Mouse (Mus musculus) midbrain, embryonic 10.5 days (tissue): Measurements from ENCODE around the gene Coq5. TPM values are rescaled to one million over a fixed set of nuclear protein-coding genes. Genes with fewer than 3 reads are reported as not detected.
A peak's percentile ranks its signal among the peaks of the same experiment; 100 is the strongest.

Source experiments
- DNase-seq: peaks from one replicate; pipeline ENCODE4 v3.0.0-alpha.2; 2017; ENCODE audit warnings: low spot score
- H3K27ac ChIP-seq: fragments of 300-500 bp; sonication (generic); replicated peaks from 2 replicates; pipeline ENCODE4 v1.5.1; 2016; ENCODE audit warnings: mild to moderate bottlenecking
- H3K27me3 ChIP-seq: fragments of 300-500 bp; sonication (generic); 2 replicates; pipeline ENCODE4 v1.6.1; 2016; ENCODE audit warnings: low read depth, mild to moderate bottlenecking; ENCODE audit not compliant: poor library complexity, severe bottlenecking
- H3K36me3 ChIP-seq: fragments of 300-500 bp; sonication (generic); 2 replicates; pipeline ENCODE4 v1.6.1; 2016; ENCODE audit warnings: mild to moderate bottlenecking, moderate library complexity
- H3K4me1 ChIP-seq: fragments of 300-500 bp; sonication (generic); 2 replicates; pipeline ENCODE4 v1.6.1; 2016
- H3K4me3 ChIP-seq: fragments of 300-500 bp; sonication (generic); 2 replicates; pipeline ENCODE4 v1.5.1; 2016; ENCODE audit warnings: mild to moderate bottlenecking, moderate library complexity
- H3K9me3 ChIP-seq: fragments of 300-500 bp; sonication (generic); replicated peaks from 2 replicates; pipeline ENCODE4 v1.6.1; 2016; ENCODE audit warnings: mild to moderate bottlenecking
- WGBS: fragments of 180-500 bp; shearing (Covaris S2); methylation state at CpG from one replicate; pipeline ENCODE4 v1.1.7; 2016; 5-methylcytosine and 5-hydroxymethylcytosine counted together
- polyA plus RNA-seq: library from polyadenylated mRNA; unstranded; fragments of >200 nt; fragmentation: Nextera tagmentation; extraction: Ambion mirVana; gene quantifications from 2 replicates; pipeline ENCODE4 v1.2.1, GENCODE M21; 2016

Gene Coq5
- polyA plus RNA-seq, 1 experiment from 2014 or later: 57.3 TPM

DNA sequence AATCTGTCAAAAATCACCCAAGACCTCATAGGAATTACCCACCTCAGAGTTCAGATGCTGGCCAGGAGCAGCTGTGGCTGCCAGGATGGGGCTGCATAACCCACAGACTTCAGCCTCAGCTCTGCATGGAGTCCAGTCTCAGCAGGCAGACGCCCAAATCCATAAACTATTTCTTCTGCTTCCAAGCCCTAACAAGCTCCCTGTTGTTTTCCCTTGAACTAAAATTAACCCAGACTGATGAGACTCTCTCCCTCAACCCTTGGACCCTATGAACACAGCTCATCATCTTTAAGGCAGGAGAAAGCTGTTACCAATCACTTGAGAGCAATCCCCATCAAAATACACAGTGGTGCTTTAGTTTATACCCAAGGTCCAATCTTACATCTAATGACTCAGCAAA is 24.0 kb upstream of the Coq5 start:
- Histone ChIP-seq H3K4me1 (no peaks in the 10 kb centered on the region), H3K4me3 (no peak overlapping the region), H3K36me3 (peaks cover 75% of the 10 kb centered on the region), H3K27ac (no peak overlapping the region), H3K9me3 (no peaks in the 10 kb centered on the region), H3K27me3 (no peaks in the 10 kb centered on the region)
- 82% methylated on average over 1 of the region's 1 CpGs for WGBS
- DNase-seq: no peak

DNA sequence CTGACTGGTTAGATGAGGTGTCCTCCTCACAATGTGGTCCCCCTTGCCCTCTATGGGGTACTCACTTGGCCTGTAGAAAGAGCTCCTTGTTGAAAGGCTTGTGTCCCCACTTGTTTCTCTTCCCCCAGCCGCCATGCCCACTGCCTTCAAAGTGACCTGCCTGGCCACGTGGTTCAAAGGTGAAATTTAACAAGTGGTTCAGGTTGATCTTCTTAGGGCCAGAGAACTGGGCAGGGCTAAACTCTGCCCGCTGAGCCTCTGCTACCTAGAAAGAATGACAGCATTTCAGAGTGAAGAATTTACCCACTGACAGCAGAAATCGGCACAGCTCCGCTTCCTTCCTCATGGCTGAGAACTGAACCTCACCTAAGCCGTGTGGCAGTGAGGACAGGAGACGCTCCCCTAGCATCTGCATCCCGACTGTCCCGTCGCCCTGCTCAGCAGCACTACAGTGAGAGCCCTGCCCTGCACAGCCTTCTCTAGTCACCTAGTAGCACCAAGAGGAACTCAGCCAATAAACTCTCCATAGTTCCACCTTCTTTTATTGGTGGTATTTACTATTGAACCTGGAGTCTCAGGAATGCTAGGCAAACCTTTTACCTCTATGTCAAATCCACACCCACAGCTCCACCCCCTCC is 22.4 kb upstream of the Coq5 start:
- DNase-seq: no peak
- H3K36me3 ChIP-seq: peaks cover 63% of the 10 kb centered on the region
- no peaks in the 10 kb centered on the region for H3K4me1 ChIP-seq
- WGBS: 92% methylated on average over 10 of the region's 10 CpGs
- no peak overlapping the region for H3K4me3 ChIP-seq
- H3K9me3 ChIP-seq: no peaks in the 10 kb centered on the region
- H3K27me3 ChIP-seq: no peaks in the 10 kb centered on the region
- no peak overlapping the region for H3K27ac ChIP-seq

DNA sequence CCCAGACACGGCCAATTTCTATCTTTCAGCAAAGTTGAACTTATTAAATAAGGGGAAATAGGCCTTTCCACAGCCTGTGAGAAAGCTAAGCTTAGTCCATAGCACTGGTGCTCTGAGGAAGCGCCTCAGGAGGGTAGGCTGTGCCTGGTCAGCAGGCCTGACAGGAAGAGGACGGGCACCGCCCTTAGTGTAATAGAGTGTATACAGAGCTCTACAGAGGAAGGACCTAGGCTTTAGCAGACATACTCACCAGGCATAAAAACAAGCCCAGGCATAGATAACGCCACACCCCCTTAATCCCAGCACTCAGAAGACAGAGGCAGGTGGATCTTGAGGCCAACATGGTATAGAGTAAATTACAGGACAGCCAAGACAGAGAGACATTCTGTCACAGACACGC is 19.1 kb upstream of the Coq5 start:
- WGBS: 90% methylated on average over 6 of the region's 6 CpGs
- DNase-seq: no peak
- Histone ChIP-seq H3K4me3 (no peak overlapping the region), H3K27me3 (no peaks in the 10 kb centered on the region), H3K4me1 (0 out of 2 replicates have a peak, but pooled peaks cover 8% of the 10 kb centered on the region), H3K27ac (no peak overlapping the region), H3K36me3 (peaks cover 79% of the 10 kb centered on the region), H3K9me3 (no peaks in the 10 kb centered on the region)

DNA sequence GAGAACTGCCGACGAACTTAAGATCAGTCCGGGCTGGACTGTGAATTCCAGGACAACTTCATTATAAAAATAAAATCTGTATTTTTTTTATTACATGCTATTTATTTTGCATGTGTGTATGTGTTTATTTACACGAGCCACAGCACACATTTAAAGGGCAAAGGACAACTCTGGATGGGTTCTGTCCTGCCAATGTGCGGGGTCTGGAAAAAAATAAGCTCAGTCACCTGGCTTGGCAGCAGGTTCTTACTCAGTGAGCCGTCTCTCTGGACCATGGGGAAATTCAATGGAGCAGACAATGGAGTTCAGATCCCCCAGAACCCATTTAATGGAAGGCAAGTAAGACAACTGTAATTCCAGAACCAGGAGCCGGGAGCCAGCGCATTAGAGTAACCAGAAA is 18.3 kb upstream of the Coq5 start:
- no peak overlapping the region for H3K4me3 ChIP-seq
- WGBS: 89% methylated on average over 8 of the region's 8 CpGs
- peaks cover 78% of the 10 kb centered on the region for H3K36me3 ChIP-seq

DNA sequence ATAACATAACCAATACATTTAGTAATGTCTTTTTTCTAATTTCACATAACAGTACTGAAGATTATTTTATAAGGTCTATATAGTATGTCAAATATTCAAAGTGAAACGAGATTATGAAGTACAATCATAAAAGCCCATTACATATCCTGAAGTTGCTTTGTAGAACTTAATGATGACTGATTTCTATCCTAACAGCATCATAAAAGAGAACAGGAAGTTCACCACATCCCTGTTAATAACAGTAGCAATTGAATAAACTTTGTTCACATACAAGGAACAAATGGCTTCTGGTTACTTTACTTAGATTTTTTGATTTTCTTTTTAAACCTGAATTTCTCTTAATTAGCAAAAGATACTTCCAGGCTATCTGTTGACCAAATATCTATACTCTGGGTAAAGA is 17.6 kb upstream of the Coq5 start:
- Histone ChIP-seq H3K36me3 (peaks cover 78% of the 10 kb centered on the region), H3K27me3 (no peaks in the 10 kb centered on the region), H3K4me3 (no peak overlapping the region), H3K9me3 (no peaks in the 10 kb centered on the region), H3K27ac (no peak overlapping the region), H3K4me1 (0 out of 2 replicates have a peak, but pooled peaks cover 14% of the 10 kb centered on the region)
- WGBS: 95% methylated on average over 1 of the region's 1 CpGs
- no peak for DNase-seq

More for the DNA sequence above, 18.3 kb upstream of the Coq5 start:
- no peaks in the 10 kb centered on the region for H3K9me3 ChIP-seq
- no peak overlapping the region for H3K27ac ChIP-seq
- H3K4me1 ChIP-seq: 0 out of 2 replicates have a peak, but pooled peaks cover 9% of the 10 kb centered on the region
- no peak for DNase-seq
- H3K27me3 ChIP-seq: no peaks in the 10 kb centered on the region

DNA sequence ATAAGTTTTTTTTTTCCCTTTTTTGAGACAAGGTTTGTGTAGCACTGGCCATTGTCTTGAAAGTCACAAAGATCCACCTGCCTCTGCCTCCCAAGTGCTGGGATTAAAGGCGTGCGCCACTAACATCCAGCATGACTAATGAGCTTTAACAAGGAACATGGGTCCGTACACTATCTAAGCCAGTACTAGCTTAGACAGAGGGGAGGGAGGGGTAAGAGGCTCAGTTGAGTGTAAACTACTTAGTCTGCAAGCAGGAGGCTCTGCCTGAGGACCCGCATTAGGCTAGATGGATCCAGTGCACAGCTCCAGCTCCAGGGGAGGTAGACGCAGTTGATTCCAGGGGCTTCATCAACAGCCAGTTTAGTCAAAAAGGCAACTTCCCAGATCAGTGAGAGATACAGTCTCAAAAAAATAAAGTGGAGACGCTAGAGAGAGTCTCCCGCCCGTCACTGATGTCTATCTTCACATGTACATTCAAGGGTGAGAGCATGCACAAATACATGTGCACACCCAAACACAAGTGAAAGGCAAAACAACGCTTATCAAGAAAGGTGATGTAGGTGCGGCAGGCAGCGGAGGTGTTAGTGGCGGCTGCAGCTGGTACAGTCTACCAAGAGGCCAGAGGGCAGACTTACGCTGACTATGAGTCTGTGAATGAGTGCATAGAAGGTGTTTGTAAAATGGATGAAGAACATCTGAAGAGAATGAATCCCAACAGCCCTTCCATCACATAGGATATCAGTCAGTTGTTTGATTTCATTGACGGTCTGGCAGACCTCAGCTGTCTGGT is 16.8 kb upstream of the Coq5 start:
- Histone ChIP-seq H3K27ac (no peak overlapping the region), H3K27me3 (no peaks in the 10 kb centered on the region), H3K9me3 (no peaks in the 10 kb centered on the region), H3K4me1 (0 out of 2 replicates have a peak, but pooled peaks cover 14% of the 10 kb centered on the region), H3K4me3 (no peak overlapping the region), H3K36me3 (peaks cover 73% of the 10 kb centered on the region)
- 88% methylated on average over 14 of the region's 14 CpGs for WGBS
- no peak for DNase-seq

DNA sequence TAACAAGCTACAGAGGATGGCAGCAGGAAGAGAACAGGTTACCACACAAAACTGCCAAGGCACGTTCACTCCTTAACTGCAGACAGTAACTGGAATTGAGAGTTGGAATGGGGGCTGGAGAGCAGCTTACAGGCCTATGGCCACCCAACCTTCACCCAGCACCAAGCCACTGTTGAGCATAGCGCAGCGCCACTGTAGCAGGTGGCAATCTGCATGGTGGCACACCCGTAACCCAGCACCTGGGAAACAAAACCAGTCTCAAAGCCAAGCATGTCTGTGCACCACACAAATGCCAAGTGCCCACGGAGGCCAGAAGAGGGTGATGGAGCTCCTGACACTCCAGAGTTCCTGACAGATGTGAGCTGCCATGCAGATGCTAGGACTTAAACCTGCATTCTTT is 13.1 kb upstream of the Coq5 start:
- no peaks in the 10 kb centered on the region for H3K9me3 ChIP-seq
- no peak for DNase-seq
- no peak overlapping the region for H3K27ac ChIP-seq
- 89% methylated on average over 5 of the region's 5 CpGs for WGBS
- H3K27me3 ChIP-seq: no peaks in the 10 kb centered on the region
- no peak overlapping the region for H3K4me3 ChIP-seq
- H3K36me3 ChIP-seq: peaks cover 72% of the 10 kb centered on the region
- peaks cover 47% of the 10 kb centered on the region for H3K4me1 ChIP-seq

DNA sequence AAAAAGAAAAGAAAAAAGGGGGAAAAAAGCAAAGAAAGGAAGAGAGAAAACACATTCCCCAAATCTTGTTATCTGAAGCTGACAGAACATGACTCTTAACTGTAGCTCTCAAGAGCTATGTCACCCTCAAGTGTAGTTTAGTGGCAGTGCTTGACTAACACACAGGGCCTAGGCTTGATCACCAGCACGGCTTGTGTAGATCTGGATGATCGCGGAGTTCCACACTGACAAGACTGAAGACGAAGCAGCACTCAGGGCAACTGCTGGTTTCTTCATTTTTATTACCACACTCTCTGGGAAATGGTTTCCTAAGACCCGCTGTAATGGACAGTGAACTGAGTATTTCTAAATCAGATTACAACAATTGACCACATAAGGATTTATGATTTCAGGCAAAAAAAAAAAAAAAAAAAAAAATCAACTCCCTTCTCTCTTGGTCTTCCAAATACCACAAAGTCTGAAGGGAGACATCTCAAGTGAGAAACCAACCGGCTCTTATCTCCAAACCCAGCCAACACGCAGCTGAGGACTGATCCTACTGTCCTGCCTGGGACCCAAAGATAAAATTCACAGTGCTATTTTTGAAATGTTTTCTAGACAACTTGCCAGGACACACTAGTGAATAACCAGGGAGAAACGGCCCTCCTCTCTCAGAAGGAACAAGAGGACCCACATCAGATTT is 12.5 kb upstream of the Coq5 start:
- no peaks in the 10 kb centered on the region for H3K27me3 ChIP-seq

DNA sequence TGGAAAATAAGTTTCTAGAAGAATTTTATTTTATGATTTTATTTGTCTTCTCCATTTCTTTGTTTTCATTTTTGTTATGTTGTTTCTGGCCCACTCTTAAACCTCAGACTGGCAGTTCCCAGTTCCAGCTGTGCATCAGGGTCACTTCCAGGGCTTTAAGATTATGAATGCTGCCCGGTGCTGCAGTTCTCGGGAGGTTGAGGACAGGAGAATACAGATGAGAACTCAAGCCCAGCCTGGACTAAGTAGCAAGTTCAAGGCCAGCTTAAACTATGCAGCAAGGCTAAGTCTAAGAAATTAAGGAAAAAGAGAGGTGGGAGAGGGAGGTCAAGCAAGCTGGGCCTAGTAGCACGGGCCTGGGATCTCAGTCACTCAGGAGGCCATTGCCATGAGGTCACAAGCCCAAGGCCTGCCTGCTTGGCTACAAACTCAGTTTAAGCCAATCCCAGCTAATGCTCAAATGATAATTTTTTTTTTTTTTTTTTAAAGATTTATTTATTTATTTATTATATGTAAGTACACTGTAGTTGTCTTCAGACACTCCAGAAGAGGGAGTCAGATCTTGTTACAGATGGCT is 11.9 kb upstream of the Coq5 start:
- WGBS: 85% methylated on average over 3 of the region's 3 CpGs
- DNase-seq: no peak
- H3K4me3 ChIP-seq: no peak overlapping the region
- H3K27me3 ChIP-seq: no peaks in the 10 kb centered on the region
- H3K27ac ChIP-seq: no peak overlapping the region
- H3K9me3 ChIP-seq: no peaks in the 10 kb centered on the region
- peaks cover 67% of the 10 kb centered on the region for H3K36me3 ChIP-seq
- peaks cover 50% of the 10 kb centered on the region for H3K4me1 ChIP-seq

More for the DNA sequence above, 12.5 kb upstream of the Coq5 start:
- H3K27ac ChIP-seq: no peak overlapping the region
- 91% methylated on average over 8 of the region's 8 CpGs for WGBS
- no peak overlapping the region for H3K4me3 ChIP-seq
- DNase-seq: no peak
- peaks cover 72% of the 10 kb centered on the region for H3K36me3 ChIP-seq
- H3K4me1 ChIP-seq: peaks cover 51% of the 10 kb centered on the region
- H3K9me3 ChIP-seq: no peaks in the 10 kb centered on the region

DNA sequence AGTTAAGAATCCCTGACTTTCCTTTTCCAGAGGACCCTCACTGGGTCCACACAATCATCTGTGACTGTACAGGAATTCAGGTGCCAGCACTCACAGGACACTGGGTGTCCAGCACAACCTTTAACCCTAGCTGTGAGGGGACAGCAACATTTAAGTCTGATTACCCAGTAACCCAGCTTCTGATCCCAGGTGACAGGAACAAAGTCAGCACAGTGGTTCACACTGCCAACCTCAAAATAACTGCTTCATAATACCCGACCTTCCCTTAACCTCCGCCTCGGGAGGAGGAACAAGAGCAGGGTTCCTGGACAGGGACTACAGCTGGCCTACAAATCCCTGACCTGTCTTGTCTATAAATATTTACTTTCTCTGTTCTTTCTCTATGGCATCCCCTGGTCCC is 11.2 kb upstream of the Coq5 start:
- Histone ChIP-seq H3K4me3 (no peak overlapping the region), H3K4me1 (peaks cover 48% of the 10 kb centered on the region), H3K27me3 (no peaks in the 10 kb centered on the region), H3K27ac (no peak overlapping the region), H3K36me3 (peaks cover 60% of the 10 kb centered on the region), H3K9me3 (no peaks in the 10 kb centered on the region)
- WGBS: 77% methylated on average over 3 of the region's 3 CpGs
- no peak for DNase-seq

DNA sequence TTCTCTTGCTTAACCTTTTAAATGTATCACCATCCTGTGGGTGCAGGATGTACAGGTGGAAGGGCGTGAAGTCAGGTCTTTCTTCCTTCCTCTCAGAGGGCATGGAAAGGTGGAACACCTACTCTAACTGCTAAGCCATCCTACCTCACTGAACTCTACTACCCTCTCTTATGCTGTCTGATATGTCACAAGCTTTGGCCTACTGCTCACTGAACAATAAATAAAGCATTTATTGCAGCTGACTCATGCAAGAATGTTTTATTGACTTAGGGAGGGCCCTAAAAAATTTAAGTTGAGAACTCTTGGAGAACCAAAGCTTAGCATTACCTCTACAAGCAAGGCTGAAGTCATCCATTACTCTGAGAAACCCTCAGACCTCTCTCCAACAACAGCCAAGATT is 9.5 kb upstream of the Coq5 start:
- peaks cover 49% of the 10 kb centered on the region for H3K36me3 ChIP-seq
- H3K9me3 ChIP-seq: no peaks in the 10 kb centered on the region
- H3K4me3 ChIP-seq: peak overlapping the region; percentile 100; the same call in 1 of the 2 replicates
- no peak for DNase-seq
- no peak overlapping the region for H3K27ac ChIP-seq
- 94% methylated on average over 1 of the region's 1 CpGs for WGBS
- no peaks in the 10 kb centered on the region for H3K27me3 ChIP-seq
- H3K4me1 ChIP-seq: peaks cover 56% of the 10 kb centered on the region

DNA sequence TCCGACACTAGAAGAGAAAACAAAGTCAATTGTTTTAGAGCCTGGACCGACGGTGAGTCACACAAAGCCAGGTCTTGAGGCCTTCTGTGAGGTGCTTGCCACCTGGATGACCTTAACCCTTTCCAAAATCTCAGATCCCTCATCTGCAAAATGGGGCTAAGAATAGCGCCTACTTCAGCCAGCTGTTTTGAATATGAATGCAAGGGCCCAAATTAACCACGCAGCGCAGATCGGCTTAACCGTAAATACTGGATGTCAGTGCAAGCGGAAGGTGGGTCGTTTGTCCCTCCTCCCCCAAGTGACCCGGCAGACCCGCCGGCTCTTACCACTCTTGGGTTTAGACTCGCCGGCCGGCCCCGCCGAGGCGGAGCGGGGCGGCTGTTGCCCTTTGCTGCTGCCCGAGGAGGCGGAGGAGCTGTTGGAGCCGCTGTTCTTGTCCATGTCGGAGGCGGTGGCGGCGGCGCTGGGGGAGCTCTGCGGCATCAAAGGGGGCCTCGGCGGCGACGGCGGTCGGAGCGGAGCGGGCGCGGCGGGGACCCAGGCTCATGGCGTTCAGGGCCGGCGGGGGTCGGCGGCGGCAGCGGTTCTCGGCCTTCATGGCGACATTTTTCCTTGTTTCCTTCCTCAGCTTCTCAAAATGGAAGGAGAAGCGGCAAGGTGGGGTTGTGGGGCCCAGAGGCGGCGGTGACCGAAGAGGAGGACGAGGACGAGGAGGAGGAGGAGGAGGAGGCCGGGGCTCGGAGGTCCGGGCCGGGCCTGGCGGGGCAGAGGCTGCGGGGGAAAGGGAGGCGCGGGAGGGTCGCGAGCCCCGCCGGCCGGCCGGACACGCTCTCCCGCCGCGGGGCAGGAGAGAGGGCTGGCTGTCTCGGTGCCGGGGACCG is 7.3 kb upstream of the Coq5 start:
- H3K36me3 ChIP-seq: peaks cover 32% of the 10 kb centered on the region
- no peaks in the 10 kb centered on the region for H3K9me3 ChIP-seq
- WGBS: under 1% methylated on average over 77 of the region's 77 CpGs
- peak overlapping the region; percentile 92 for H3K27ac ChIP-seq
- H3K4me3 ChIP-seq: peak overlapping the region; percentile 100
- no peak for DNase-seq
- H3K27me3 ChIP-seq: no peaks in the 10 kb centered on the region
- H3K4me1 ChIP-seq: peaks cover 50% of the 10 kb centered on the region
